Comparison of ENCODE assay signal across 15 mouse cellular contexts in genomic region chr13:16574069-16574468, GRCm38 (mm10).
A peak's percentile ranks its signal among the peaks of the same experiment; 100 is the strongest.
DNase-seq lines count a peak whose midpoint lies in the region; ATAC-seq and TF ChIP-seq lines count a peak whose summit lies in the region.
"Had no signal": no experiment of that assay in that cellular context is flagged by ENCODE, and none has a peak within 500 bp of the region (broad histone marks: within the 10 kb centered on the region; RNA-seq: fewer than 3 reads in every experiment).

No protein-coding gene starts in this region.

- ATAC-seq in frontal cortex, adult (ENCODE audit: low TSS enrichment), result peak; percentile 95
- ATAC-seq in liver, postnatal 0 days, result 0 out of 2 replicates have a peak, but pooled peaks have one; percentile 29
- ATAC-seq in intestine, embryonic 15.5 days, result no peak
- ATAC-seq: forebrain, embryonic 16.5 days had no signal

- H3K4me2 ChIP-seq in liver, postnatal 0 days (ENCODE audit: low read depth, low read length), result no peak overlapping the region
- H3K4me2 ChIP-seq in intestine, embryonic 15.5 days (replicated peaks), result no peak overlapping the region
- H3K4me2 ChIP-seq: embryonic facial prominence, embryonic 15.5 days; midbrain, embryonic 12.5 days; neural tube, embryonic 13.5 days had no signal

- H3K9me3 ChIP-seq in liver, postnatal 0 days (ENCODE audit: low read length), result no peaks in the 10 kb centered on the region
- no peaks in the 10 kb centered on the region for H3K9me3 ChIP-seq in intestine, embryonic 15.5 days
- H3K9me3 ChIP-seq: embryonic facial prominence, embryonic 15.5 days; hindbrain, embryonic 10.5 days; midbrain, embryonic 12.5 days; neural tube, embryonic 13.5 days had no signal

- DNase-seq in frontal cortex, postnatal 14 days (ENCODE audit: low spot score in 2 of 2), result no peak
- peak; percentile 3 for DNase-seq in brain, embryonic 14.5 days (ENCODE audit: low read depth)
- peak; percentile 3 to 75 for DNase-seq in left cerebral cortex, adult 8-10 months (ENCODE audit: low spot score in 2 of 2)
- DNase-seq in liver, postnatal 0 days, result no peak
- no peak for DNase-seq in cerebellum, adult 8-10 months
- no peak for DNase-seq in c-Kit-positive CD71-positive TER-119-positive erythroid progenitor cells, embryonic 14.5 days (ENCODE audit: low spot score)
- DNase-seq: kidney, adult 2 months had no signal

- TF ChIP-seq CTCF in brain, embryonic 14.5 days (IDR thresholded peaks at IDR 0.05; ENCODE audit: borderline replicate concordance, extremely low read depth, insufficient read depth, insufficient read length), result no peak
- TF ChIP-seq CTCF in liver, postnatal 0 days (IDR thresholded peaks at IDR 0.05; ENCODE audit: low read depth), result no peak

- no peak overlapping the region for H3K9ac ChIP-seq in liver, postnatal 0 days (replicated peaks)
- H3K9ac ChIP-seq in intestine, embryonic 15.5 days, result no peak overlapping the region
- H3K9ac ChIP-seq: embryonic facial prominence, embryonic 15.5 days; midbrain, embryonic 12.5 days; neural tube, embryonic 13.5 days had no signal

- no peaks in the 10 kb centered on the region for H3K36me3 ChIP-seq in liver, postnatal 0 days (replicated peaks; ENCODE audit: insufficient read depth, low read length)
- no peaks in the 10 kb centered on the region for H3K36me3 ChIP-seq in intestine, embryonic 15.5 days
- H3K36me3 ChIP-seq: embryonic facial prominence, embryonic 15.5 days; hindbrain, embryonic 10.5 days; midbrain, embryonic 12.5 days; neural tube, embryonic 13.5 days had no signal

- TF ChIP-seq POLR2A in brain, embryonic 14.5 days (IDR thresholded peaks at IDR 0.05; ENCODE audit: borderline replicate concordance, extremely low read depth, insufficient read depth, insufficient read length, poor library complexity, severe bottlenecking), result no peak

- no peak overlapping the region for H3K4me3 ChIP-seq in liver, postnatal 0 days (ENCODE audit: low read depth, low read length)
- no peak overlapping the region for H3K4me3 ChIP-seq in intestine, embryonic 15.5 days (replicated peaks)
- H3K4me3 ChIP-seq: embryonic facial prominence, embryonic 15.5 days; hindbrain, embryonic 10.5 days; midbrain, embryonic 12.5 days; neural tube, embryonic 13.5 days had no signal

- TF ChIP-seq EP300 in liver, postnatal 0 days (IDR thresholded peaks at IDR 0.05; ENCODE audit: low read depth), result no peak

- no peaks in the 10 kb centered on the region for H3K27me3 ChIP-seq in liver, postnatal 0 days (ENCODE audit: insufficient read depth, low read length)
- H3K27me3 ChIP-seq in intestine, embryonic 15.5 days (replicated peaks), result no peaks in the 10 kb centered on the region
- H3K27me3 ChIP-seq: embryonic facial prominence, embryonic 15.5 days; midbrain, embryonic 12.5 days; neural tube, embryonic 13.5 days had no signal

- H3K27ac ChIP-seq in liver, postnatal 0 days (ENCODE audit: low read depth), result no peak overlapping the region
- H3K27ac ChIP-seq in intestine, embryonic 15.5 days, result no peak overlapping the region
- H3K27ac ChIP-seq: embryonic facial prominence, embryonic 15.5 days; hindbrain, embryonic 10.5 days; midbrain, embryonic 12.5 days; neural tube, embryonic 13.5 days; stomach, postnatal 0 days had no signal

- no peaks in the 10 kb centered on the region for H3K4me1 ChIP-seq in liver, postnatal 0 days (ENCODE audit: insufficient read depth)
- no peaks in the 10 kb centered on the region for H3K4me1 ChIP-seq in intestine, embryonic 15.5 days (replicated peaks)
- H3K4me1 ChIP-seq: embryonic facial prominence, embryonic 15.5 days; hindbrain, embryonic 10.5 days; midbrain, embryonic 12.5 days; neural tube, embryonic 13.5 days had no signal

- WGBS in liver, postnatal 0 days (ENCODE audit: insufficient replicate concordance), result 31% methylated on average over 4 of the region's 4 CpGs
- WGBS in intestine, embryonic 15.5 days, result 38% methylated on average over 4 of the region's 4 CpGs

Comparison
In these comparisons a context has a peak if more than half of its experiments do, and no peak if none do; other contexts are left out.
1. DNase-seq: peak in brain, embryonic 14.5 days (single experiment) and left cerebral cortex, adult 8-10 months (2 of 2); none in frontal cortex, postnatal 14 days (0 of 2), liver, postnatal 0 days (single experiment), cerebellum, adult 8-10 months (single experiment) and c-Kit-positive CD71-positive TER-119-positive erythroid progenitor cells, embryonic 14.5 days (single experiment).